Mouse (Mus musculus) MEL (cell line): Measurements from ENCODE around the gene Bbs12. TPM values are rescaled to one million over a fixed set of nuclear protein-coding genes. Genes with fewer than 3 reads are reported as not detected.

Source experiments
- DNase-seq: peaks from one replicate; pipeline ENCODE4 v3.0.0; 2011; ENCODE audit warnings: low read depth, low spot score
- H3K27ac ChIP-seq: 2 replicates; pipeline ENCODE4 v1.5.1; 2012; ENCODE audit warnings: low read depth, mild to moderate bottlenecking, control low read depth, low read length, moderate library complexity; ENCODE audit not compliant: control insufficient read depth
- H3K27me3 ChIP-seq, 2 experiments: fragments of 150-350 bp in 1 of 2; sonication (generic) in 1 of 2; 2 replicates each; pipeline ENCODE4 v1.6.1; 2012; ENCODE audit warnings: low read length in 2 of 2, mild to moderate bottlenecking in 2 of 2, improper control_type of control experiment in 1 of 2, moderate library complexity in 1 of 2; ENCODE audit not compliant: insufficient read depth in 2 of 2, control insufficient read depth in 1 of 2
- H3K36me3 ChIP-seq, 2 experiments: 2 replicates each; pipeline ENCODE4 v1.6.1; 2012 to 2014; ENCODE audit warnings: low read length in 2 of 2, improper control_type of control experiment in 1 of 2, inconsistent platforms in 1 of 2, mild to moderate bottlenecking in 1 of 2; ENCODE audit not compliant: insufficient read depth in 2 of 2, control insufficient read depth in 1 of 2
- H3K4me1 ChIP-seq, 2 experiments: fragments of 150-350 bp in 1 of 2; sonication (generic) in 1 of 2; 2 replicates each; pipeline ENCODE4 v1.6.1; 2012; ENCODE audit warnings: low read length in 2 of 2, improper control_type of control experiment in 1 of 2, mild to moderate bottlenecking in 1 of 2; ENCODE audit not compliant: insufficient read depth in 2 of 2, control insufficient read depth in 1 of 2
- H3K4me3 ChIP-seq, 2 experiments: fragments of 150-350 bp in 1 of 2; sonication (generic) in 1 of 2; 2 replicates each; pipeline ENCODE4 v1.5.1; 2012; ENCODE audit warnings: low read depth in 2 of 2, low read length in 2 of 2, mild to moderate bottlenecking in 2 of 2, moderate library complexity in 2 of 2, control low read depth in 1 of 2, improper control_type of control experiment in 1 of 2; ENCODE audit not compliant: control insufficient read depth in 1 of 2, insufficient read depth in 1 of 2
- H3K79me2 ChIP-seq: 2 replicates; pipeline ENCODE4 v1.6.1; 2012; ENCODE audit warnings: mild to moderate bottlenecking, low read length, moderate library complexity; ENCODE audit not compliant: control insufficient read depth, poor library complexity, insufficient read depth
- H3K9ac ChIP-seq: 2 replicates; pipeline ENCODE4 v1.6.1; 2012; ENCODE audit warnings: low read depth, mild to moderate bottlenecking, control low read depth, low read length, moderate library complexity; ENCODE audit not compliant: control insufficient read depth, poor library complexity, severe bottlenecking
- H3K9me3 ChIP-seq: fragments of 150-350 bp; sonication (generic); replicated peaks from 2 replicates; pipeline ENCODE4 v1.6.1; 2012; ENCODE audit warnings: mild to moderate bottlenecking, low read length, improper control_type of control experiment, moderate library complexity; ENCODE audit not compliant: insufficient read depth
- CHD1 ChIP-seq: IDR thresholded peaks from 2 replicates; pipeline ENCODE4 v1.6.1; 2012; ENCODE audit warnings: low read depth, mild to moderate bottlenecking, inconsistent platforms, low read length, improper control_type of control experiment
- ELF1 ChIP-seq: IDR thresholded peaks from 2 replicates; pipeline ENCODE4 v1.6.1; 2014; ENCODE audit warnings: low read depth, mild to moderate bottlenecking, inconsistent platforms, low read length, improper control_type of control experiment, moderate library complexity
- ETS1 ChIP-seq: IDR thresholded peaks from 2 replicates; pipeline ENCODE4 v1.6.1; 2012; ENCODE audit warnings: low read depth, mild to moderate bottlenecking, inconsistent platforms, low read length, improper control_type of control experiment, moderate library complexity
- HCFC1 ChIP-seq: IDR thresholded peaks from 2 replicates; pipeline ENCODE4 v1.6.1; 2012; ENCODE audit warnings: low read depth, mild to moderate bottlenecking, inconsistent platforms, low read length, improper control_type of control experiment, moderate library complexity
- MEF2A ChIP-seq: IDR thresholded peaks from 2 replicates; pipeline ENCODE4 v1.6.1; 2014; ENCODE audit warnings: low read depth, mild to moderate bottlenecking, inconsistent platforms, low read length, improper control_type of control experiment; ENCODE audit not compliant: poor library complexity, insufficient replicate concordance, severe bottlenecking; ENCODE audit errors: extremely low read depth
- MXI1 ChIP-seq: IDR thresholded peaks from 2 replicates; pipeline ENCODE4 v1.6.1; 2011; ENCODE audit warnings: mild to moderate bottlenecking, low read depth, low read length, improper control_type of control experiment
- MYB ChIP-seq: IDR thresholded peaks from 2 replicates; pipeline ENCODE4 v1.6.1; 2011; ENCODE audit warnings: mild to moderate bottlenecking, low read depth, low read length, improper control_type of control experiment
- MYC ChIP-seq: IDR thresholded peaks from 2 replicates; pipeline ENCODE4 v1.6.1; 2011; ENCODE audit warnings: low read depth, mild to moderate bottlenecking, low read length, improper control_type of control experiment, moderate library complexity
- NELFE ChIP-seq: IDR thresholded peaks from 2 replicates; pipeline ENCODE4 v1.6.1; 2011; ENCODE audit warnings: low read depth, low read length, improper control_type of control experiment
- NRF1 ChIP-seq: IDR thresholded peaks from 2 replicates; pipeline ENCODE4 v1.6.1; 2014; ENCODE audit warnings: low read depth, mild to moderate bottlenecking, inconsistent platforms, low read length, improper control_type of control experiment, moderate library complexity; ENCODE audit not compliant: poor library complexity, insufficient read depth, severe bottlenecking
- POLR2A ChIP-seq, 2 experiments: IDR thresholded peaks; 2 replicates each; pipeline ENCODE4 v1.6.1; 2011 to 2012; ENCODE audit warnings: low read length in 2 of 2, mild to moderate bottlenecking in 2 of 2, control low read depth in 1 of 2, improper control_type of control experiment in 1 of 2, low read depth in 1 of 2, moderate library complexity in 1 of 2; ENCODE audit not compliant: control insufficient read depth in 1 of 2, insufficient read depth in 1 of 2, poor library complexity in 1 of 2
- SMC3 ChIP-seq: IDR thresholded peaks from 2 replicates; pipeline ENCODE4 v1.6.1; 2011; ENCODE audit warnings: low read depth, low read length, improper control_type of control experiment
- USF1 ChIP-seq: IDR thresholded peaks from 2 replicates; pipeline ENCODE4 v1.6.1; 2014; ENCODE audit warnings: low read depth, mild to moderate bottlenecking, inconsistent platforms, low read length, improper control_type of control experiment, moderate library complexity
- USF2 ChIP-seq, 2 experiments: IDR thresholded peaks; 2 replicates each; pipeline ENCODE4 v1.6.1; 2011 to 2012; ENCODE audit warnings: improper control_type of control experiment in 2 of 2, low read length in 2 of 2, borderline replicate concordance in 1 of 2, inconsistent platforms in 1 of 2, low read depth in 1 of 2, mild to moderate bottlenecking in 1 of 2; ENCODE audit not compliant: insufficient read depth in 1 of 2
- ZMIZ1 ChIP-seq: IDR thresholded peaks from 2 replicates; pipeline ENCODE4 v1.6.1; 2012; ENCODE audit warnings: low read depth, mild to moderate bottlenecking, inconsistent platforms, low read length, improper control_type of control experiment, moderate library complexity
- ZNF384 ChIP-seq: IDR thresholded peaks from 2 replicates; pipeline ENCODE4 v1.6.1; 2012; ENCODE audit warnings: low read depth, mild to moderate bottlenecking, inconsistent platforms, low read length, improper control_type of control experiment
- polyA plus RNA-seq, 2 experiments: library from polyadenylated mRNA; stranded (reverse) in 1 of 2; unstranded in 1 of 2; fragments of >175 nt in 1 of 2; fragments of >200 nt in 1 of 2; gene quantifications; 2 replicates each; pipeline versions ENCODE4 v1.2.1 to v1.2.4; 2012; ENCODE audit warnings: low replicate concordance in 2 of 2, low read depth in 1 of 2; ENCODE audit not compliant: insufficient read length in 2 of 2, insufficient read depth in 1 of 2, missing spikeins in 1 of 2
- total RNA-seq: library from RNA; depleted of rRNA; stranded (reverse); fragments of 300-350 nt; gene quantifications from 2 replicates; pipeline ENCODE4 v1.2.3, GENCODE M21; 2012

Bbs12 gene
- total and polyA plus RNA-seq, 3 experiments: 5.7 to 7.1 TPM; not detected in 1

- Histone ChIP-seq H3K4me3 (no peak overlapping the region), H3K27me3 (no peaks in the 10 kb centered on the region; a peak in 1 of 4 replicates), H3K4me1 (no peaks in the 10 kb centered on the region), H3K79me2 (no peaks in the 10 kb centered on the region), H3K36me3 (no peaks in the 10 kb centered on the region), H3K27ac (no peak overlapping the region), H3K9ac (no peak overlapping the region)
- no peak for TF ChIP-seq ELF1
- TF ChIP-seq ZMIZ1: no peak
- no peak for TF ChIP-seq MYB
- no peak for TF ChIP-seq ETS1
- TF ChIP-seq USF2 (IDR thresholded peaks at IDR 0.05; ENCODE audit: borderline replicate concordance in 1 of 2, insufficient read depth in 1 of 2, low read depth in 1 of 2, low read length in 2 of 2): no peak
- TF ChIP-seq SMC3: no peak
- no peak for TF ChIP-seq ZNF384
- TF ChIP-seq CHD1: no peak
- no peak for TF ChIP-seq NELFE
- TF ChIP-seq USF1: no peak
- TF ChIP-seq, all 39 proteins: peak for 0
- no peak for DNase-seq
- no peaks in the 10 kb centered on the region for H3K9me3 ChIP-seq
These were observed 19.7 kb upstream of the Bbs12 start for GRCm38 (mm10) chr3:37292654-37293053.

GRCm38 (mm10) chr3:37299470-37299869 is 12.9 kb upstream of the Bbs12 start:
- peaks cover 2 to 9% of the 10 kb centered on the region in 2 experiments; a peak in 3 of 4 replicates for H3K4me1 ChIP-seq
- H3K36me3 ChIP-seq: peaks cover 0 to 7% of the 10 kb centered on the region in 2 experiments; a peak in 2 of 4 replicates
- DNase-seq: no peak
- H3K9me3 ChIP-seq: no peaks in the 10 kb centered on the region
- no peaks in the 10 kb centered on the region for H3K27me3 ChIP-seq
- no peak overlapping the region for H3K27ac ChIP-seq
- H3K9ac ChIP-seq: no peak overlapping the region
- H3K4me3 ChIP-seq: no peak overlapping the region
- TF ChIP-seq MXI1: no peak
- TF ChIP-seq MYC: no peak
- no peak for TF ChIP-seq MEF2A
- TF ChIP-seq USF1: no peak
- no peak for TF ChIP-seq HCFC1
- TF ChIP-seq POLR2A (IDR thresholded peaks at IDR 0.05; ENCODE audit: control insufficient read depth in 1 of 2, insufficient read depth in 1 of 2, low read depth in 1 of 2, low read length in 2 of 2, poor library complexity in 1 of 2): no peak
- no peak for TF ChIP-seq ZMIZ1
- no peak for TF ChIP-seq NRF1
- no peaks in the 10 kb centered on the region for H3K79me2 ChIP-seq
